Mouse (Mus musculus): ENCODE data around the gene Lrrk1. TPM values are rescaled to one million over a fixed set of nuclear protein-coding genes. Genes with fewer than 3 reads are reported as not detected.

Gene Lrrk1
- polyA plus RNA-seq, 1 experiment from 2014 or later: 2.7 TPM

GRCm38 (mm10) chr7:66258997-66259396, 129.2 kb downstream of the Lrrk1 start:
- H3K4me2 ChIP-seq (ENCODE audit: low read length): no peak overlapping the region
- no peak overlapping the region for H3K27ac ChIP-seq (ENCODE audit: low read length)
- H3K9ac ChIP-seq (replicated peaks; ENCODE audit: low read depth, low read length): no peak overlapping the region
- peaks cover 2% of the 10 kb centered on the region; the same call in 1 of the 2 replicates for H3K4me1 ChIP-seq (replicated peaks; ENCODE audit: control insufficient read depth, insufficient read depth, low read length)
- H3K9me3 ChIP-seq (ENCODE audit: control insufficient read depth, low read length): no peaks in the 10 kb centered on the region
- H3K36me3 ChIP-seq (ENCODE audit: control insufficient read depth, insufficient read depth): no peaks in the 10 kb centered on the region
- no peak overlapping the region for H3K4me3 ChIP-seq (replicated peaks; ENCODE audit: low read length)
- WGBS: 85% methylated on average over 5 of the region's 5 CpGs
- H3K27me3 ChIP-seq (replicated peaks; ENCODE audit: control insufficient read depth, insufficient read depth, low read length): no peaks in the 10 kb centered on the region
- ATAC-seq: no peak

GRCm38 (mm10) chr7:66257232-66257631, 130.9 kb downstream of the Lrrk1 start:
- H3K27me3 ChIP-seq (replicated peaks; ENCODE audit: control insufficient read depth, insufficient read depth, low read length): no peaks in the 10 kb centered on the region
- H3K36me3 ChIP-seq (ENCODE audit: control insufficient read depth, insufficient read depth): no peaks in the 10 kb centered on the region
- 83% methylated on average over 5 of the region's 5 CpGs for whole genome bisulfite sequencing
- no peaks in the 10 kb centered on the region for H3K9me3 ChIP-seq (ENCODE audit: control insufficient read depth, low read length)
- H3K9ac ChIP-seq (replicated peaks; ENCODE audit: low read depth, low read length): no peak overlapping the region
- no peak overlapping the region for H3K27ac ChIP-seq (ENCODE audit: low read length)
- peaks cover 2% of the 10 kb centered on the region; the same call in 1 of the 2 replicates for H3K4me1 ChIP-seq (replicated peaks; ENCODE audit: control insufficient read depth, insufficient read depth, low read length)
- ATAC-seq: no peak
- no peak overlapping the region for H3K4me3 ChIP-seq (replicated peaks; ENCODE audit: low read length)
- no peak overlapping the region for H3K4me2 ChIP-seq (ENCODE audit: low read length)

- Histone ChIP-seq H3K36me3 (ENCODE audit: control insufficient read depth, insufficient read depth) (no peaks in the 10 kb centered on the region), H3K4me1 (replicated peaks; ENCODE audit: control insufficient read depth, insufficient read depth, low read length) (peaks cover 2% of the 10 kb centered on the region; the same call in 1 of the 2 replicates), H3K9me3 (ENCODE audit: control insufficient read depth, low read length) (no peaks in the 10 kb centered on the region), H3K27me3 (replicated peaks; ENCODE audit: control insufficient read depth, insufficient read depth, low read length) (no peaks in the 10 kb centered on the region), H3K27ac (ENCODE audit: low read length) (no peak overlapping the region), H3K4me3 (replicated peaks; ENCODE audit: low read length) (no peak overlapping the region), H3K9ac (replicated peaks; ENCODE audit: low read depth, low read length) (no peak overlapping the region), H3K4me2 (ENCODE audit: low read length) (no peak overlapping the region)
- ATAC-seq: no peak
- 76% methylated on average over 5 of the region's 5 CpGs for WGBS
Measured at GRCm38 (mm10) chr7:66256441-66256840, 131.7 kb downstream of the Lrrk1 start.

- H3K4me2 ChIP-seq (ENCODE audit: low read length): no peak overlapping the region
- H3K27ac ChIP-seq (ENCODE audit: low read length): no peak overlapping the region
- no peaks in the 10 kb centered on the region for H3K27me3 ChIP-seq (replicated peaks; ENCODE audit: control insufficient read depth, insufficient read depth, low read length)
- H3K4me3 ChIP-seq (replicated peaks; ENCODE audit: low read length): no peak overlapping the region
- no peak for ATAC-seq
- no peaks in the 10 kb centered on the region for H3K36me3 ChIP-seq (ENCODE audit: control insufficient read depth, insufficient read depth)
- H3K9ac ChIP-seq (replicated peaks; ENCODE audit: low read depth, low read length): no peak overlapping the region
- H3K4me1 ChIP-seq (replicated peaks; ENCODE audit: control insufficient read depth, insufficient read depth, low read length): no peaks in the 10 kb centered on the region
- H3K9me3 ChIP-seq (ENCODE audit: control insufficient read depth, low read length): no peaks in the 10 kb centered on the region
- WGBS: 90% methylated on average over 8 of the region's 8 CpGs
Measured at GRCm38 (mm10) chr7:66254993-66255392, 133.2 kb downstream of the Lrrk1 start.

GRCm38 (mm10) chr7:66253975-66254651, 134.0 kb downstream of the Lrrk1 start:
- no peak for ATAC-seq
- H3K4me2 ChIP-seq (ENCODE audit: low read length): no peak overlapping the region
- no peak overlapping the region for H3K4me3 ChIP-seq (replicated peaks; ENCODE audit: low read length)
- H3K27ac ChIP-seq (ENCODE audit: low read length): no peak overlapping the region
- H3K36me3 ChIP-seq (ENCODE audit: control insufficient read depth, insufficient read depth): no peaks in the 10 kb centered on the region
- H3K9ac ChIP-seq (replicated peaks; ENCODE audit: low read depth, low read length): no peak overlapping the region
- H3K4me1 ChIP-seq (replicated peaks; ENCODE audit: control insufficient read depth, insufficient read depth, low read length): no peaks in the 10 kb centered on the region
- no peaks in the 10 kb centered on the region for H3K27me3 ChIP-seq (replicated peaks; ENCODE audit: control insufficient read depth, insufficient read depth, low read length)
- H3K9me3 ChIP-seq (ENCODE audit: control insufficient read depth, low read length): no peaks in the 10 kb centered on the region
- 90% methylated on average over 8 of the region's 8 CpGs for WGBS

- Histone ChIP-seq H3K4me1 (replicated peaks; ENCODE audit: control insufficient read depth, insufficient read depth, low read length) (peaks cover 18% of the 10 kb centered on the region), H3K9me3 (ENCODE audit: control insufficient read depth, low read length) (no peaks in the 10 kb centered on the region), H3K27ac (ENCODE audit: low read length) (no peak overlapping the region), H3K36me3 (ENCODE audit: control insufficient read depth, insufficient read depth) (no peaks in the 10 kb centered on the region), H3K4me2 (ENCODE audit: low read length) (no peak overlapping the region), H3K4me3 (replicated peaks; ENCODE audit: low read length) (no peak overlapping the region), H3K27me3 (replicated peaks; ENCODE audit: control insufficient read depth, insufficient read depth, low read length) (no peaks in the 10 kb centered on the region), H3K9ac (replicated peaks; ENCODE audit: low read depth, low read length) (no peak overlapping the region)
- ATAC-seq: peak; percentile 54
- WGBS: 25% methylated on average over 6 of the region's 6 CpGs
Measured at GRCm38 (mm10) chr7:66250030-66250429, 138.1 kb downstream of the Lrrk1 start.

- no peaks in the 10 kb centered on the region for H3K9me3 ChIP-seq (ENCODE audit: control insufficient read depth, low read length)
- H3K27ac ChIP-seq (ENCODE audit: low read length): no peak overlapping the region
- H3K4me3 ChIP-seq (replicated peaks; ENCODE audit: low read length): no peak overlapping the region
- 81% methylated on average over 3 of the region's 3 CpGs for WGBS
- ATAC-seq: no peak
- H3K4me1 ChIP-seq (replicated peaks; ENCODE audit: control insufficient read depth, insufficient read depth, low read length): peaks cover 18% of the 10 kb centered on the region
- no peaks in the 10 kb centered on the region for H3K36me3 ChIP-seq (ENCODE audit: control insufficient read depth, insufficient read depth)
- no peak overlapping the region for H3K9ac ChIP-seq (replicated peaks; ENCODE audit: low read depth, low read length)
- H3K4me2 ChIP-seq (ENCODE audit: low read length): no peak overlapping the region
- H3K27me3 ChIP-seq (replicated peaks; ENCODE audit: control insufficient read depth, insufficient read depth, low read length): no peaks in the 10 kb centered on the region
Measured at GRCm38 (mm10) chr7:66249426-66249825, 138.7 kb downstream of the Lrrk1 start.

- ATAC-seq: no peak
- peaks cover 18% of the 10 kb centered on the region for H3K4me1 ChIP-seq (replicated peaks; ENCODE audit: control insufficient read depth, insufficient read depth, low read length)
- no peak overlapping the region for H3K27ac ChIP-seq (ENCODE audit: low read length)
- H3K4me2 ChIP-seq (ENCODE audit: low read length): no peak overlapping the region
- H3K9me3 ChIP-seq (ENCODE audit: control insufficient read depth, low read length): no peaks in the 10 kb centered on the region
- no peaks in the 10 kb centered on the region for H3K27me3 ChIP-seq (replicated peaks; ENCODE audit: control insufficient read depth, insufficient read depth, low read length)
- no peaks in the 10 kb centered on the region for H3K36me3 ChIP-seq (ENCODE audit: control insufficient read depth, insufficient read depth)
- no peak overlapping the region for H3K9ac ChIP-seq (replicated peaks; ENCODE audit: low read depth, low read length)
- 51% methylated on average over 2 of the region's 2 CpGs for WGBS
- no peak overlapping the region for H3K4me3 ChIP-seq (replicated peaks; ENCODE audit: low read length)
Measured at GRCm38 (mm10) chr7:66249020-66249419, 139.1 kb downstream of the Lrrk1 start.

GRCm38 (mm10) chr7:66248270-66248669, 139.9 kb downstream of the Lrrk1 start:
- Histone ChIP-seq H3K27me3 (replicated peaks; ENCODE audit: control insufficient read depth, insufficient read depth, low read length) (no peaks in the 10 kb centered on the region), H3K9me3 (ENCODE audit: control insufficient read depth, low read length) (no peaks in the 10 kb centered on the region), H3K4me2 (ENCODE audit: low read length) (no peak overlapping the region), H3K36me3 (ENCODE audit: control insufficient read depth, insufficient read depth) (no peaks in the 10 kb centered on the region), H3K9ac (replicated peaks; ENCODE audit: low read depth, low read length) (no peak overlapping the region), H3K4me1 (replicated peaks; ENCODE audit: control insufficient read depth, insufficient read depth, low read length) (peaks cover 18% of the 10 kb centered on the region), H3K4me3 (replicated peaks; ENCODE audit: low read length) (no peak overlapping the region), H3K27ac (ENCODE audit: low read length) (peak overlapping the region; percentile 51)
- ATAC-seq: no peak

Measured in forebrain, embryonic 16.5 days (tissue).